Mouse (Mus musculus): ENCODE data around the gene Rmdn2.

GRCm38 (mm10) chr17:79657785-79658184 is 46.1 kb downstream of the Rmdn2 start:
- TF ChIP-seq POLR2A (IDR thresholded peaks at IDR 0.05; ENCODE audit: low read depth, low read length): no peak
- no peak for TF ChIP-seq CTCF (IDR thresholded peaks at IDR 0.05; ENCODE audit: extremely low read depth, insufficient read length, insufficient replicate concordance, low read depth, low read length)

Measured in small intestine, adult 2 months (tissue).